Mouse (Mus musculus) CH12.LX (cell line): ENCODE results near the gene Irak4.

ENCODE experiments used
- CHD2 ChIP-seq: IDR thresholded peaks from 2 replicates; pipeline ENCODE4 v1.6.1; 2011; ENCODE audit warnings: low read length, improper control_type of control experiment
- CTCF ChIP-seq, 2 experiments: IDR thresholded peaks in 1 of 2; conservative IDR thresholded peaks in 1 of 2; 2 replicates each; pipeline ENCODE4 v1.5.1; 2011 to 2012; ENCODE audit warnings: low read depth in 2 of 2, low read length in 2 of 2, improper control_type of control experiment in 1 of 2, inconsistent platforms in 1 of 2, mild to moderate bottlenecking in 1 of 2, moderate library complexity in 1 of 2
- POLR2A ChIP-seq: IDR thresholded peaks from 2 replicates; pipeline ENCODE4 v1.6.1; 2011; ENCODE audit warnings: low read depth, mild to moderate bottlenecking, improper control_type of control experiment, low read length
- TBP ChIP-seq: conservative IDR thresholded peaks from 2 replicates; pipeline ENCODE4 v1.6.1; 2011; ENCODE audit warnings: low read depth, low read length, improper control_type of control experiment
- ZC3H11A ChIP-seq: IDR thresholded peaks from 2 replicates; pipeline ENCODE4 v1.6.1; 2012; ENCODE audit warnings: low read depth, mild to moderate bottlenecking, inconsistent platforms, low read length, improper control_type of control experiment

GRCm38 (mm10) chr15:94582000-94582593 lies 38.7 kb downstream of the Irak4 start:
- TF ChIP-seq POLR2A (no peak), CTCF (conservative IDR thresholded peaks at IDR 0.05 in 1 of 2, IDR thresholded peaks at IDR 0.05 in 1 of 2; ENCODE audit: low read depth in 2 of 2, low read length in 2 of 2) (no peak), TBP (no peak), CHD2 (no peak), ZC3H11A (no peak)
